Mouse (Mus musculus): Measurements from ENCODE around the gene Vill.

The Vill gene

DNA sequence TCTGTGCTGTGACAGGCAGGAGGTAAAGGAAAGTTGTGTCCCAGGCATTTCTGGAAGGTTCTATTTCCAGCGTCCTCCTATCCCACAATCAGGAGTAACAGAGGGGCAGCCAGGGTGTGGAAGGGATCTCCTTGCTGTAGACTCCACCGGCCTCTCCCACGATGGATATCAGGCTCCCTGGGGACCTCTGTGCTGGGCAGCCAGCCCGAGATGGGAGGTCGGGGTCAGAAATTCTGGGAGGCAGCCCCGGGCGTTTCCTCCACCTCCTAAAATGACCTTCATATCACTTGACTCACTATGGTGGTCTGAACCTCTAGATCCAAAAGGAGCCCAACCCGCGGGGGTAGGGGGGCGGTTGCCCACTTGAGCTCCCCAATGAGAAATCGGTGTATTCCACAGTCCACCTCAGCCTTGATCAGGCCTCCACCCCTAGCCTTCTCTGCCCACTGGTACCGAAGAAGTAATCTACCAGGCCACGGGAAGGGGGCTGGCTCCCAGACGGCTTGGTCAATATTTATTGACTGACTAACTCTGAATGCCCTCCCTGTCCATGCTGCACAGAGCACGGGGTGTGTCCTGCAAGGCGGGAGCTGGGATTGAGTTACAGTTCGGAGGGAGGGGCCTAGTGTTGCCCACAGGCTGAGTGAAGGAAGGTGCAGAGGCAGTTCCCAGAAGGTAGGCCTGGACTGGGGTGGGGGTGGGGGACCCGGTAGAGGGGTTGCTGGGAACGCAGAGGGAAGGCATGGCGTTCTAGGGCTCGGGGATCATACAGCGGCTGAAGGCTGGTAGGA lies at the start of gene Vill:
Vill (plus strand) TSS at position 625 of the 791 bp plus-strand sequence.
- peak; percentile 59 for DNase-seq

DNA sequence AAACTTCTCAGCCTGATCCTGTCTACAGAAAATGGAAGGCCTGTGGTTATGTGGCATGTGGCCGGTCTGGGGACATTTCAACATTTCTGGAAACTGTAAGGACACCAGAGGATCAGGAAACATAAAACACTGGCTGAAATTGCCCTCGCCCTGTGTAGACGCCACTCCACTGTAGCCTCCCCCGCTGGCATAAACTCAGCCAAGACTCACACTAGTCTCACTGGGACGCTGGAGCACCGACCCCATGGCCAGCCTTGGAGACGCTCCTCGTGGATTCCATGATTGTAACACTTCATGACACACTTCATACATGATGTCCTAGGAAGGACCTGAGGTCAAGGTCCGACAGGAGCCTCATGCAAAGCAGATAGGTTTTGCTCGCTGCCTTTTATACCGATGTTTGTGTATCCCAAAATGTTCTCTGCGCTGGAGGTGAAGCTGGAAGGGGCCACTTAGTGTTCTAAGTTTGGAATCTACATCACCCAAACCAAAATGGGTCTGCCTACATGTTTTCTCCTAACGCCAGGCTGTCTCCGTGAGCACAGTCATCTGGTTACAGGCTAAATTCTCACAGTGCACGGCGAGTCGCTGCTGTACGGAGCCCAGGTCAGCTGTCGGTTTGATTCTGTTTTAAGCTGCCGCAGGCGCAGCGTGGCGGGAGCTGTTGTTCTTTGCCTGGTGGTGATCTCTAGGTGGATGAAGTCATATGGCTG lies 48.4 kb upstream of the Vill start:
- no peak for DNase-seq

DNA sequence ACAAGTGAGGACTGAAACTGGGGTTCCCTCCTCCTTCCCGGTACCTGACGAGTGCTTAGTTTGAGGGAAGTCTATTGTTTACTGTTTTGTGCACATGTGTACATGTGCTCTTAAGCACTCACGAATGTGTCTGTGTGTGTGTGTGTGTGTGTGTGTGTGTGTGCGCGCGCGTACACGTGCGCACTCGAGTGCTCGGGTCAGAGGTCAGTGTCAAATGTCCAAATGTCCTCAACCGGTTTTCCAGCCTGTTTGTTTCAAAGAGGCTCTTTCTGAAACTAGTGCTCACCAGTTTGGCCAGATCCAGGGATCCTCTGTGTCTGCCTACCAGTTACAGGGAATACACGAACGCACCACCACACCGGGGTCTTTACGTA lies 47.9 kb upstream of the Vill start:
- DNase-seq, result no peak

DNA sequence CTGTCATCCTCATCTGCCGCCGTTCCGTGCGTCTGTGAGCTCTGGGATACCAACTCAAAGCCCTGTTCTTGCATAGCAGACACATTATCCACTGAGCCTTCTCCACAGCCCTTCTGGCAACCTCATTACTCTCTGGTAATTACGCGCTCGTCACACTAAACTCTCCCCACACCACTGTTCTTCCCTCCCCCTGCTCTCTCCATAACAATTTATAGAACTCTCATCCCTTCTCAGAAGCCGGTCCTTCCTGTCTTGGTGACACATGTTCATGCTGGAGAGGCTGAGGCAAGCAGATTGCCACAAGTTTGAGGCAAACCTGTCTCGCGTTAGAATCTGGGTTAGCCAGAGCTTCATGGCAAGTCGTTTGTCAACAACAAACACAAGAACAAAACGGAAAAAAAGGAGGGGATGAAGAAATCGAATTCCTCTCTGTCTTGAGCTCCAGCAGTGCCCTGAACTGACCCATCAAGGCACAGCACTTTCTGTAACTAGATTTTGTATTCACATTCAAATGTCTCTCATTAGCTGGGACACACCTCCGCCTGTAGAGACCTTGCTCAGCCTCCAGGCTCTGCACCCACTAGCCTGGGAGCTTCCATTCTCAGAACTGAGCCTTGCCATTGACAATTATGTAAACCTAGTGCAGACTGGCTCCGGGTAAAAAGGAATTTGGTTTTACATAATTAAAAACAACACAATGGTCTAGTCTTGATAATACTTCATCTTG lies 47.1 kb upstream of the Vill start:
- DNase-seq, result no peak

DNA sequence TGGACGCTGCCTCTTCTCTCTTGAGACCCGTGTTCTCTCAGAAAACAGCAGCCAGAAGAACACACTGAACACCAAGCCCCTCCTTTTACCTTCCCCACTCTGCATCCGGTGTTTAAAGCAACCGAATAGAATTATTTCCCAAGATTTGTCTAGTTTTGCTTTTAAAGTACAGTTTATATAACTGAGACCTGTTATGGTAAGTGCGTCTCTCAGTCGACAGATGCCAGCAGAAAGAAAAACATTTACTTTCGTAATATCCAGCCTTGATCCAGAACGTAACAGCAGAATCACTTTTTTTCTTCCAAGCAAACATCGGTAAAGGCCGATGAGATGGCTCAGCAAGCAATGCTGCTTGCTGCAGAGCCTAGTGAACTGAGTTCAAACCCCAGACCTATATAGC lies 45.3 kb upstream of the Vill start:
- no peak for DNase-seq

DNA sequence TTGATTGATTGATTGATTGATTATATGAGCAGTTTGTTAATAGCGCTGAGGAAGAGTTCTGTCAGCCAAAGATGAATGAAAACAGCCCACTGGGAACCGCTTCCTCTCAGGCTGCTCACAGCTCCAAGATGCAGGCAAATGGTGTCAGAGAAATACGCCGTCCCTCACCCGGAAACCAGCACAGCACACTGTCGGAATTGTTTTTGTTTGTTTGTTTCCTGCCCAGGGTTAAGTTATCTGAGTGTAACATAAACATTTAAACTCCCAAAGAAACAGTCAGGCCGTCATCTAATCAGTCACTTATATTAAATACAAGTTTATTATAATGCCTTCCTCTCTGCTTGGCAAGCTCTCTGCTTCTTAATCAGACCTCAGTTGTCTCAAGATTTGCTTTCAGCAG lies 43.7 kb upstream of the Vill start:
- no peak for DNase-seq

DNA sequence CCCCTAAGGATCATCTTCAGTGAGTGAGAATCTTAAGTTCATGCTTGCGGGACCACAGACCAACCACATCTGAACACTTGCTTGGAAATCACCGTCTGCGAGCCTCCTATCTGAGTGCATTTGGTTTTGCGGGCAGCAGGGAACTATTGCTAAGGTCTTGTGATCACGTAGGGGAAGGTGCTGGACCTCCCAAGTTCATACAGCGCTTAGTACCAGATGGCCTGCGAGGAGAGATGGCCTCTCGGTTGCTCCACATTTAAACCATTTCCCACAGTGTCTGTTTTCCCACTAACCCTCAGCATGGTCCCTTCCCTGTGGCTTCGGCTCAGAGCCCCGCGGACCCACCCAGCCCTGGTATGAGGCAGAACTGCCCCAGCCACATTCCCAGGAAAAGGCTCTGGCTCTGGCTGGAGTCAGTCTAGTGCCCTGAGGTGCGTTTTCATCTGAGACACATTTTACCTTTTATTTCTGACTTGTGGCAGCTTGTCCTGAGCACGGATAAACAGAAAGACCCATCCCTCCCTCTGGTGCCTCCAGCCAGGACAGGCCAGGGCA lies 42.3 kb upstream of the Vill start:
- DNase-seq, result no peak

DNA sequence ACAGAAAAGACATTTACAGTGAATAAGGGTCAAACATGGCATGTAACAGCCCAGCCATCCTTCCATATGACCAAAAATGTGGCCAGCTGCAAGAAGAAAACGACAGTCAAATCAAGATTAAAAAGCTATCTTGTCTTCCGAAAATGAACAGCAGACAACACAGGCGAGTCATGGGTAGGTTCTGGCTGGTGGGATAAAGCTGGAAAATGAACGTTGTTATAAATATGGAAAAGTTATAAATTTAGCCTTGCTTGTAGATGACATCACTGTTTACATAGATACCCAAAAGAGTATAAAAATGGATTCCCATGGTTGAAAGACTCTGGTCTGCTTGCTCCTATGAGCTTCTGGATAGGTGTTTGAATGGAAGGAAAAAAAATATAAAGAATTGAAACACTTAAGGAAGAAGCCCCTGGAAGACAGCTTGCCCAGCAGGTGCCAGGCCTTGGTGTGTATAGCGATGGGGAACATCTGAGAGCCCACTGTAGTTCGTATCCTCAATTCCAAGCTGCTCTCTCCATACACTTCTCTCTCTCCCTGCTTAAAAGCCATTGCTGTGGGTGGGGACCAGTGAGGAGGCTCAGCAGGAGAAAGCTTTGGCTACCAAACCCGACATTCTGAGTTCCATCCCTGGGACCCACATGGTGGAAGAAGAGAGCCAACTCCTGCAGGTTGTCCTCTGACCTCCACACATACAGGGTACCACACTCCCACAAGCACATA lies 35.6 kb upstream of the Vill start:
- no peak for DNase-seq

DNA sequence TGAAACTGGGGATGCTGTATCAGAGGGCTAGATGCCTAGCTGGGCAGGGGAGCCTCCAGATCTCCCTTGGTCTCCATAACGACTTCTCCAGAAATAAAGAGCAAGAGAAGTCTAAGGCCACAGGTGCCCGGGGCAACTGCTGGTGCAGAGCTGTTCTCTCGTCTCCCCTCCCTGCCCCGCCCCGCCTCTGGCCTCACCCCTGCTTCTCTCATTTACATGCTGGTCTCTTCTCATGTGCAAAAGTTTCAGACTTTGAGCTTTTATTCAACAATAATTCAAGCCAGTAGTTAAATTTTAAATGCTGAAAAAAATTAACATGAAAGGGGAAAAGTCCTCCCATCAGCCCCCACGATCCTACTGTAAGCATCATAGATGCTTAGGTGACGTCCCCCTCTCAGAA lies 30.8 kb upstream of the Vill start:
- peak; percentile 41 for DNase-seq

DNA sequence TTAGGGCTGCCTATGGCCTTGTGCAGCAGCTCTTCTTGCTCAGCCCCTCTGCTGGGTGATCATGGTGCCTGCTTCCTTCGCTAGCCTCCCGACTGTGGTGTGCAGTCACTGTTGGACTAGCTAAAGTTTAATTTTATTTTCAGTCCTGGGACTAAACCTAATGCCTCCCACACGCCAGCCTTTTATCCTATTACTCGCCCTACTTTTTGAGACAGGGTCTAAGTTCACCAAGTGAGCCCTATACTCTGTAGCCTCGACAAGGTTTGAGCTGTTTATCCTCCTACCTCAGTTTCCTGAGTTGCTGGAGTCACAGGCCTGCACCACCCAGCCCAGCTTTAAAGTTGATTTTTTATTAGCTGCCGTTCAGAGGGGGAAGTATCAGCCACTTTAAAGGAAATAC lies 27.3 kb upstream of the Vill start:
- DNase-seq, result peak; percentile 62

DNA sequence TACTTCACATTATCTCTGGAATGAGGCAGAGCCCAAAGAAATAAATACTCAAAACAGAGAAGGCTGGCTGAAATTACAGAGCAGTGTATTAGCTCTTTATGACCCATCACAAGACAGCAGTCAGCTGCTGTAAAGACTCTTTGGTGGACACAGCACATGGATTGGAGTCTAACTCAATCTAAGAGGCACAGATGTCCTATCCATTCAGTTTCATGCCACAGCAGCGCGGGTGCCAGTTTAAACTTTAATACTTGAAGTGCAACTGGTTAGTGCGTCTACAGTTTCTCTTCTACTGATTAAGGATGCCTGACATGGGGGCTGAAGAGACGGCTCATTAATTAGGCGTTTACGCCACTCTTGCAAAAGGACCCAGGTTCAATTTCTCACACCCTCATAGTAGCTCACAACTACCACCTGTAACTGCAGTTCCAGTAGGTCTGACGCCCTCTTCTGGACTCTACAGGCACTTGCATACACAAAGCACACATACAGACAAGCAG lies 26.7 kb upstream of the Vill start:
- DNase-seq, result peak; percentile 70

DNA sequence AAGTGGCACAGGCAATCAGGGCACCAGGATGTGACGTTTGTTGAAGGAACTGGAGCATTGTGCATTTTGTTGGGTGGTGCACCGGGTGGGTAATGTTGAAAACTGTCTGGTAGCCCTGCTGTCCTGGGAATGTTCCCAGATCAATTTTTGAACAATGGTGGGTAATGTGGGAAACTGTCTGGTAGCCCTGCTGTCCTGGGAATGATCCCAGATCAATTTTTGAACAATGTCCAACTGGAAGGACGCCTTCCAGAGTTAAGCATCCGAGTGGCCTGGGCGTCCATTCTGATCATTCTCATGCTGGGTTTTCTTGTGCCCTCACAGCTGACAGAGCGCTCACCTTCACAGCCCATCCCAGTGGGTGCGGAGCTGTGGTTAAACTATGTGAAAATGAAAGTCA lies 25.2 kb upstream of the Vill start:
- no peak for DNase-seq

DNA sequence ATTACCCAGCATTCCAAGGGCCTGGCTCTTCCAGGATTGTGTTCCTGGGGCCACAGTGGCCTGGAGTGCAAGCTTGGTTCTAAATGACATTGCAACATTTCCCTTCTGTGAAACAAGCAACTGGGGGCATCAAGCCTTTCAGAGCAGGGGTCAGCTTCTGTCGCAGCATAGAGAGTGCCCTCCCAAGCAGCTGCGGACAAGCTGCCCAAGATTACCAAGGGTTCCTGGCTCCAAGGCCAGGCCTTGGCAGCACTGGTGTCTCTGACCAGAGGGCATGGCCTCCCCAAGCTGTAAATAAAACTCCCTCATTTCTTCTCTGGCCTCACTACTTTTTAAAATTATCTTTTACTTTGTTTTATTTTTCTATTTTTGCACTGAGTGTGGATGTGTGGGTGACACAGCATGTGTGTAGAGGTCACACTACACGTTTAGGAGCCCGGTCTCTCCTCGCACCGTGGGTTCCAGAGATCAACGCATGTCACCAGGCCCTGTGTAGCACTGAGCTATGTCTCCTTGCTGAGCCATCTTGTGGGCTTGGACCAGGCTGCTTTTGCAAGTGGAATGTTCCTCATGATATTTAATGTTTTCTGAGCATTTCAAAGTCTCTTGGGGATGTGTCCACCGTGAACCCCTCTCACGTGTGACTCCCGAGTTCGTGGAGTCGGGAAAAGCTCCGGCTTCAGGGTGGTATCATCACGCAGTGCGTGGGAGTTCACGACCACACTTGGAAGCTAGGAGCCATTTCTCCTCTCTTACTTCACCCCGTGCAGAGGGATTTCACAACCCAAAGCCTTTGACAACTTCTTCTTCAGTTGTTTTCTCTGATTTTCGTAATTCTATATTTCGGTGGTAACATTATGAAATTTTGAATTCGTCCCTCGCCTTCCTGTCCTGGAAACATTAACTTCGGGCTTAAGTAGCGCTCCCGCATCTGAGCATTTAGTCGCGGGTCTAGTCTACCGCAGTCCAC lies 24.1 kb upstream of the Vill start:
- DNase-seq, result no peak

DNA sequence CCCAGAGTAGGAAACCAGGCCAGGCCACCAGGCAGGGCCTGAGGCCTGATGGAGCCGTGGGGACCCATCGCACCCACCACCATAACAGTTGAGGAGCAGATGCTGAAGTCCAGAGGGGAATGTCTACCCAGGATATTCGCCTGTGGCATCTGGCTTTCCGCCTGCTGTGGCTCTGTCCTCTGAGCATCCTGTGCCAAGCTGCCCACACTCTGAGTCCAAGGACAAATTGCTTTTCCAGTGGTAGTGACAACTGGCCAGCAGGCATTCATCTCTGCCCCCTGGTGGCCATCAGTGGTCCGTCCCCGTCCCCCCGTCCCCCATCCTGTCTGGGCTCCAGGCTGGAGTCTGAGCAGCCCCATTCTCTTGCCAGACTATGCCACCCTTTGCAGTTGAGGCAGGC lies 23.0 kb upstream of the Vill start:
- peak; percentile 78 for DNase-seq

DNA sequence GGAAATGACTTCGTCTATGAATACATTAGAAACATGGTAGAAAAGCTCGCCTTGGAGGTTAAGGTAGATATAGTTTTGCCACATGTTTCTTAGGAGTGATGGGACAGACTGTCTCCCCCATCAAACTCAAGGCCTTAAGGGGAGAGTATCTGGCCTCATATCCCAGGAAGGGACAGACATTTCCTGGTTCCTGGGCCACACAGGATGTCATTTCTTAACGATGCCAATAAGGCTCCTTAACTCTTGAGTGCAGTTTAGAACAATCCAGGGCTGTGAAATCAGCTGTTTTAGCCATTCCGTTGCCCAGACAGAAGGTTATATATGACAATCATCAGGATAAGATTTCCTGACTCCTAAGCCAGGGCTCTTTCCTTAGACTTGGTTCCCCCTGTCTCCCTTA lies 21.5 kb upstream of the Vill start:
- DNase-seq, result no peak

DNA sequence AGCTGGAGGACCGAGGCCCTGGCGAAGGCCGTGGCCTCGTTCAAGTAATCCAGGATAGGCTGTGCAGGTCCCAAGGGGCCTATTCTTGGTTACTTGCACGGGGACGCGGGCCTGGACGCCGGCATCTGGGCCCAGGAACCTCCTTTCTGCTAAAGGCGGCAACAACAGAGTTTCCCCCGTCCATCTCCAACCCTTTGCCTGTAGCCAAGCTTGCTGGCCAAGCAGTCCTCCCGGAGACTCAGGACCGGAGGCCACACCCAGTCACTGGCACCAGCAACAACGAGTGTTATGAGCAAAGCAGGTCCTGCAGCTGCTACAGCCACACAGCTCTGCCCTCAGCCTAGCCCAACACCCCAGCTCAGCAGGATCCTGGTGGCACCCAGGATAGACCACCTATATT lies 20.8 kb upstream of the Vill start:
- peak; percentile 48 for DNase-seq

DNA sequence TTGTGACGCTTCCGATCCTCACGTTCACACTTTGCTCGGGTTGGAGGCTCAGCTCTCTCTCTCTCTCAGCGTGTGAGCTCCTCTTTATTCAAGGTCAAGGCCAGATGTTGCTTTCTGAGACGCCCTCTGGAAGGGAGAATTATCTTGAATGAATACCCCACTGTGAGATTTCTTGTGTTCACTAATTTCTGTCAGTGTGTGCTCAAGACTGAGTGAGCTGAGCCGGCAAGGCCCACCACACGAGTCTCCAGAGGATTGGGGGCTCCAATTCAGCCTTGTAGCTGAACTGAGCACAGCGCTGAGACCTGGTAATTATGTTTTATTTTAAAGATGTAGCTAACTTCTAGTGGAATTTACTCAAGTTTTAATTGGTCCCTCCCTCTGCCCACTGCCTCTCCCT lies 20.0 kb upstream of the Vill start:
- DNase-seq, result no peak

DNA sequence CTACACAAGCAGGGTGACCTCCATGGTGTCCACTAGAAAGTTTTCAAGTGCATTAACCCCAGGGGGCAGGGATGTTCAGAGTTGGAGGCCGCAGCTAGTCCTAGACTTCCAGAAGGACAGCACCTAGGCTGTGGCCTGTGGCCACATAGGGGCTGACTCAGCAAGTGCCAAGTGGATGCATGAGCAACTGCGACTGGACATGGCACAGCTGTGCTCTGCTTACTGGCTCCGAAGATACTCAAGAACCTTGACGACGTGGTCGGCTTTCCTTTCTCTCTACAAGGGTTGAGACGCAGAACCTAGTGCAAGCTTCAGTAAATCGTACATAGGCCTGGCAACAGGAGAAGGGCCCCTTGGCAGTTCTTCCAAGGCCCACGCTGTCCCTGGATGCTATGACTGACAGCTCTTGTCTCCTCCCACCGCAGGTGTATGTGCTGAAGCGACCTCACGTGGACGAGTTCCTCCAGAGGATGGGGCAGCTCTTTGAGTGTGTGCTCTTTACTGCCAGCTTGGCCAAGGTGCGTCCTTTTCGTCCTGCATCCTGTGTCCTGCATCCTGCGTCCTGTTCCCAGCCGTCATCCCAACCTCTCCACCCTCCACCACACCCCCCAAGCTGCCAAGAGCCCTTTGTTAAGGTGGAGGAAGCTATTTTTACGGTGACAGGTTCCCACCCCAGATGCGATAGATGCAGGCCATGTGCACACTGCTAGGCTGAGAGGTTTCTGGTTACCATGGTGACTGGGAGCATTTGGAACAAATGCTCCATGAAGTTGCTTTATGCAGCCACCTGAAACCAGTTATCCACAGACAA lies 19.3 kb upstream of the Vill start:
- no peak for DNase-seq

DNA sequence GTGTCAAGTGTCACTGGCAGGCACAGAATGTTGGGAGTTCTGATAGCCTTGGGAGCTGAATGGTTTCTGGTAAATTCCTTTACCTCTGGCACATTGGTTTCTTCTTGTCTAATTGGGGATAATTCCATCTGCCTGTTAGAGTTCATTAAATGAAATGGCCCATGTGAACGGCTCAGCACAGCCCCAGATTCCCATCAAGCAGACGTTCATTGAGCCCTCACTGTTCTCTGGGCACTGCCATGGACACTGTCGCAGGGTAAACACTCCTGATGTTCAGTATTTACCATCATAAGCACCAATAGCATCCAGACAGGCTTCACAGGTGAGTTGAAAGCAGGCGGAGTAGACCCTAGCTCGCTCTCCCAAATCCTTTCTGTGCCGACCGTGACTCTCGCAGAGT lies 18.5 kb upstream of the Vill start:
- no peak for DNase-seq

Data from kidney, adult 18-20 months (tissue).